Mouse (Mus musculus) olfactory bulb, adult 2 months (tissue): ENCODE measurements around the gene Ubl4b.

Source experiments
- CTCF ChIP-seq: fragments of 200-500 bp; IDR thresholded peaks from 2 replicates; pipeline ENCODE4 v1.5.1; 2012; ENCODE audit warnings: low read depth, mild to moderate bottlenecking, low read length, moderate library complexity; ENCODE audit not compliant: insufficient read depth
- POLR2A ChIP-seq: fragments of 200-500 bp; IDR thresholded peaks from 2 replicates; pipeline ENCODE4 v1.6.1; 2012; ENCODE audit warnings: mild to moderate bottlenecking, low read depth, low read length, moderate library complexity; ENCODE audit not compliant: insufficient read depth

DNA sequence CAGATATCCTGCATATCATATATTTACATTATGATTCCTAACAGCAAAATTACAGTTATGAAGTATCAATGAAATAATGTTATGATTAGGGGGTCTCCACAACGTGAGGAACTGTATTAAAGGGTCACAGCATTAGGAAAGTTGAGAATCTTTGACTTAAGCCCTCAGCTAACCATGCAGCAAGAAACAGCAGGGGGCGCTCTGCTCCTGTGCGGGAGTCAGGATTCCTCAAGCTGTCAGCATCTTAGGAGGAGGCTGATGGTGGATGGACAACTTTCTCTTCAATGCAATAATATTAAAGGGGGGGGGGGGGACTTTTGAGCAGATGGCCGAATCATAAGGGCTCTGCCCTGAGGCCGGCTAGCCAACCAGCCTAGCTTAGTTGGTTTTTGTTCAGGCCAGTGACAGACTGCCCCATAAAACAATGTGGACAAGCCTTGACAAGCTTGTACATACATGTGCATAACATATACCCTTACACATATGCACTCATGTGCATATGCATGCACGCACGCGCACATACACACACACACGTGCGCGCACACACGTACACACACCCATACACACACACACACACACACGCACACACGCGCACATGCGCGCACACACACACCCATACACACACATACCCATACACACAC lies 4.3 kb downstream of the Ubl4b start:
- TF ChIP-seq CTCF (0 out of 2 replicates have a peak, but pooled peaks have one; percentile 30), POLR2A (no peak)
